Mouse (Mus musculus): ENCODE data around the gene Tcaf2.

DNA sequence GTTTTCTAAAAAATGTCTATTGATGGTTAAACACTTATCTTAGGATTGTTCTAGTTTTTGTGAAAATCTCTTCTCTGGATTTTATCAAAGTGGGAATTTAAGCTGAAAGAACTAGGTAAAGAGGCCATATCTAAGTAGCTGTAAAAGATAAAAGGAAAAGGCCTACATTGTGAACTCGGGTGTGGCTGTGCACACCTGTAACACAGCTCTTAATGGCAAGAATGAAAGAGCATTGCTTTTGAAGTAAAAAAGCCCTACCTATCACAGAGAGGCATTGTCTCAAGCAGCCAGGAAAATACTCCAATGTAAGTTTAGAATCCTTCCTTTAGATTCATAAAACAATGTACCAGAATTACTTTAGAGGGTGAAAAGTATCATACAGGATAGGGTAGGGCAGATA lies 26.7 kb upstream of the Tcaf2 start:
- no peak for TF ChIP-seq MAFK (IDR thresholded peaks at IDR 0.05; ENCODE audit: insufficient read depth, low read depth, low read length)
- no peak for TF ChIP-seq ZNF384 (IDR thresholded peaks at IDR 0.05; ENCODE audit: low read depth, low read length)

All from ES-E14 (cell line).